Mouse (Mus musculus): ENCODE measurements at regions not wholly inside any gene's neighbourhood (a gene's known extent, or its start where the extent isn't known, plus 50 kb on each side); places are given as distances from the start of the nearest gene placed in this dataset.

GRCm38 (mm10) chr8:77777597-77777996, 53.3 kb upstream of the Ednra start:
- H3K79me2 ChIP-seq (ENCODE audit: control insufficient read depth, insufficient read depth, low read length, poor library complexity), result no peaks in the 10 kb centered on the region
- no peaks in the 10 kb centered on the region; a peak in 1 of 4 replicates for H3K27me3 ChIP-seq (ENCODE audit: control insufficient read depth in 1 of 2, insufficient read depth in 2 of 2, low read length in 2 of 2)
- no peaks in the 10 kb centered on the region for H3K4me1 ChIP-seq (ENCODE audit: control insufficient read depth in 1 of 2, insufficient read depth in 2 of 2, low read length in 2 of 2)
- H3K4me3 ChIP-seq (ENCODE audit: control insufficient read depth in 1 of 2, insufficient read depth in 1 of 2, low read depth in 2 of 2, low read length in 2 of 2), result no peak overlapping the region
- H3K9ac ChIP-seq (ENCODE audit: control insufficient read depth, low read depth, low read length, poor library complexity, severe bottlenecking), result no peak overlapping the region
- no peaks in the 10 kb centered on the region for H3K36me3 ChIP-seq (ENCODE audit: control insufficient read depth in 1 of 2, insufficient read depth in 2 of 2, low read length in 2 of 2)
- no peaks in the 10 kb centered on the region for H3K9me3 ChIP-seq (replicated peaks; ENCODE audit: insufficient read depth, low read length)
- DNase-seq (ENCODE audit: low read depth, low spot score), result no peak
- H3K27ac ChIP-seq (ENCODE audit: control insufficient read depth, low read depth, low read length), result no peak overlapping the region
- TF ChIP-seq MXI1 (IDR thresholded peaks at IDR 0.05; ENCODE audit: low read depth, low read length), result no peak
- TF ChIP-seq E2F4 (IDR thresholded peaks at IDR 0.05; ENCODE audit: borderline replicate concordance, low read depth, low read length), result no peak
- TF ChIP-seq MAZ (IDR thresholded peaks at IDR 0.05; ENCODE audit: low read depth, low read length), result no peak
- TF ChIP-seq USF2 (IDR thresholded peaks at IDR 0.05; ENCODE audit: borderline replicate concordance in 1 of 2, insufficient read depth in 1 of 2, low read depth in 1 of 2, low read length in 2 of 2), result no peak
- TF ChIP-seq USF1 (IDR thresholded peaks at IDR 0.05; ENCODE audit: low read depth, low read length), result no peak
- TF ChIP-seq ETS1 (IDR thresholded peaks at IDR 0.05; ENCODE audit: low read depth, low read length), result no peak

- Histone ChIP-seq H3K79me2 (ENCODE audit: control insufficient read depth, insufficient read depth, low read length, poor library complexity) (no peaks in the 10 kb centered on the region), H3K27ac (ENCODE audit: control insufficient read depth, low read depth, low read length) (no peak overlapping the region), H3K36me3 (ENCODE audit: control insufficient read depth in 1 of 2, insufficient read depth in 2 of 2, low read length in 2 of 2) (no peaks in the 10 kb centered on the region), H3K9me3 (replicated peaks; ENCODE audit: insufficient read depth, low read length) (no peaks in the 10 kb centered on the region), H3K4me1 (ENCODE audit: control insufficient read depth in 1 of 2, insufficient read depth in 2 of 2, low read length in 2 of 2) (no peaks in the 10 kb centered on the region), H3K9ac (ENCODE audit: control insufficient read depth, low read depth, low read length, poor library complexity, severe bottlenecking) (no peak overlapping the region), H3K4me3 (ENCODE audit: control insufficient read depth in 1 of 2, insufficient read depth in 1 of 2, low read depth in 2 of 2, low read length in 2 of 2) (no peak overlapping the region), H3K27me3 (ENCODE audit: control insufficient read depth in 1 of 2, insufficient read depth in 2 of 2, low read length in 2 of 2) (no peaks in the 10 kb centered on the region)
- TF ChIP-seq JUND (IDR thresholded peaks at IDR 0.05; ENCODE audit: low read depth, low read length) (no peak), CTCF (IDR thresholded peaks at IDR 0.05 in 2 of 3, conservative IDR thresholded peaks at IDR 0.05 in 1 of 3; ENCODE audit: control insufficient read depth in 1 of 3, insufficient read depth in 1 of 3, low read depth in 2 of 3, low read length in 3 of 3, poor library complexity in 1 of 3, severe bottlenecking in 1 of 3) (no peak), NRF1 (IDR thresholded peaks at IDR 0.05; ENCODE audit: insufficient read depth, low read depth, low read length, poor library complexity, severe bottlenecking) (no peak), GATA1 (IDR thresholded peaks at IDR 0.05; ENCODE audit: low read depth, low read length) (no peak), ZNF384 (IDR thresholded peaks at IDR 0.05; ENCODE audit: low read depth, low read length) (no peak)
- no peak for DNase-seq (ENCODE audit: low read depth, low spot score)
These were observed 61.5 kb upstream of the Ednra start for GRCm38 (mm10) chr8:77785676-77786255.

- H3K27ac ChIP-seq (ENCODE audit: control insufficient read depth, low read depth, low read length), result no peak overlapping the region
- no peaks in the 10 kb centered on the region for H3K4me1 ChIP-seq (ENCODE audit: control insufficient read depth in 1 of 2, insufficient read depth in 2 of 2, low read length in 2 of 2)
- no peak overlapping the region for H3K4me3 ChIP-seq (ENCODE audit: control insufficient read depth in 1 of 2, insufficient read depth in 1 of 2, low read depth in 2 of 2, low read length in 2 of 2)
- H3K36me3 ChIP-seq (ENCODE audit: control insufficient read depth in 1 of 2, insufficient read depth in 2 of 2, low read length in 2 of 2), result no peaks in the 10 kb centered on the region
- H3K79me2 ChIP-seq (ENCODE audit: control insufficient read depth, insufficient read depth, low read length, poor library complexity), result no peaks in the 10 kb centered on the region
- H3K9ac ChIP-seq (ENCODE audit: control insufficient read depth, low read depth, low read length, poor library complexity, severe bottlenecking), result no peak overlapping the region
- no peaks in the 10 kb centered on the region for H3K9me3 ChIP-seq (replicated peaks; ENCODE audit: insufficient read depth, low read length)
- no peaks in the 10 kb centered on the region for H3K27me3 ChIP-seq (ENCODE audit: control insufficient read depth in 1 of 2, insufficient read depth in 2 of 2, low read length in 2 of 2)
- no peak for TF ChIP-seq CHD1 (IDR thresholded peaks at IDR 0.05; ENCODE audit: low read depth, low read length)
- TF ChIP-seq MXI1 (IDR thresholded peaks at IDR 0.05; ENCODE audit: low read depth, low read length), result no peak
- DNase-seq (ENCODE audit: low read depth, low spot score), result no peak
These were observed 70.6 kb upstream of the Ednra start for GRCm38 (mm10) chr8:77794911-77795310.
